ENCODE assay signal across 13 mouse cellular contexts in genomic region chr8:74990021-74990420, GRCm38 (mm10). TPM values are rescaled to one million over a fixed set of nuclear protein-coding genes. Genes with fewer than 3 reads are reported as not detected.
A peak's percentile ranks its signal among the peaks of the same experiment; 100 is the strongest.
DNase-seq lines count a peak whose midpoint lies in the region; ATAC-seq and TF ChIP-seq lines count a peak whose summit lies in the region.
"Had no signal": no experiment of that assay in that cellular context is flagged by ENCODE, and none has a peak within 500 bp of the region (broad histone marks: within the 10 kb centered on the region; RNA-seq: fewer than 3 reads in every experiment).

No protein-coding gene starts in this region.

- no peak overlapping the region for H3K4me3 ChIP-seq in kidney, adult 2 months (ENCODE audit: insufficient read depth, low read depth, low read length)
- no peak overlapping the region for H3K4me3 ChIP-seq in hindbrain, embryonic 11.5 days (ENCODE audit: low read depth, low read length)
- H3K4me3 ChIP-seq: forebrain, embryonic 12.5 days; limb, embryonic 12.5 days had no signal

- peak; percentile 13 for DNase-seq in kidney, adult 2 months
- no peak for DNase-seq in kidney, adult 11 months
- DNase-seq in adrenal gland, postnatal 25 days = peak; percentile 62
- DNase-seq in kidney, postnatal 10 days = peak; percentile 41
- DNase-seq in lung, postnatal 10 days = peak; percentile 53
- no peak for DNase-seq in right cerebral cortex, postnatal 36 days (ENCODE audit: low spot score in 2 of 2)
- DNase-seq in hindbrain, embryonic 11.5 days (ENCODE audit: low spot score) = no peak
- no peak for DNase-seq in right cerebral cortex, adult 18-20 months
- DNase-seq: right cerebral cortex, postnatal 25 days; thymus, postnatal 4 days had no signal

- no peaks in the 10 kb centered on the region for H3K27me3 ChIP-seq in kidney, adult 2 months (replicated peaks; ENCODE audit: control insufficient read depth, insufficient read depth, low read length)
- no peaks in the 10 kb centered on the region for H3K27me3 ChIP-seq in hindbrain, embryonic 11.5 days (ENCODE audit: control insufficient read depth, insufficient read depth, low read length)
- H3K27me3 ChIP-seq: forebrain, embryonic 12.5 days had no signal

- no peak for ATAC-seq in hindbrain, embryonic 11.5 days (ENCODE audit: low FRiP score)
- ATAC-seq: hindbrain, embryonic 16.5 days had no signal

- no peak overlapping the region for H3K9ac ChIP-seq in hindbrain, embryonic 11.5 days (ENCODE audit: low read depth, low read length)
- H3K9ac ChIP-seq: forebrain, embryonic 12.5 days; limb, embryonic 12.5 days had no signal

- no peaks in the 10 kb centered on the region for H3K36me3 ChIP-seq in kidney, adult 2 months (ENCODE audit: control insufficient read depth, insufficient read depth, low read length)
- H3K36me3 ChIP-seq in hindbrain, embryonic 11.5 days (ENCODE audit: control insufficient read depth, insufficient read depth, low read length) = no peaks in the 10 kb centered on the region
- H3K36me3 ChIP-seq: forebrain, embryonic 12.5 days; limb, embryonic 12.5 days had no signal

- TF ChIP-seq POLR2A in kidney, adult 2 months (IDR thresholded peaks at IDR 0.05; ENCODE audit: low read depth, low read length) = no peak

- H3K4me1 ChIP-seq in kidney, adult 2 months (ENCODE audit: control insufficient read depth, insufficient read depth, low read length) = peaks cover 4% of the 10 kb centered on the region
- no peaks in the 10 kb centered on the region; the same call in 1 of the 2 replicates for H3K4me1 ChIP-seq in hindbrain, embryonic 11.5 days (replicated peaks; ENCODE audit: control insufficient read depth, insufficient read depth, low read length)

- H3K9me3 ChIP-seq in hindbrain, embryonic 11.5 days (ENCODE audit: control insufficient read depth, low read length) = no peaks in the 10 kb centered on the region
- H3K9me3 ChIP-seq: forebrain, embryonic 12.5 days; limb, embryonic 12.5 days had no signal

- no peak for TF ChIP-seq CTCF in kidney, adult 2 months (conservative IDR thresholded peaks at IDR 0.05; ENCODE audit: insufficient read depth, insufficient read length, low read depth, low read length)

- no peak overlapping the region for H3K4me2 ChIP-seq in hindbrain, embryonic 11.5 days (replicated peaks; ENCODE audit: low read depth, low read length)
- H3K4me2 ChIP-seq: forebrain, embryonic 12.5 days; limb, embryonic 12.5 days had no signal

- H3K27ac ChIP-seq in kidney, adult 2 months (ENCODE audit: insufficient read depth, low read depth, low read length) = no peak overlapping the region
- H3K27ac ChIP-seq in hindbrain, embryonic 11.5 days (ENCODE audit: low read depth, low read length) = no peak overlapping the region
- H3K27ac ChIP-seq: forebrain, embryonic 12.5 days; limb, embryonic 12.5 days had no signal

- WGBS in kidney, adult 2 months = 13% methylated on average over 15 of the region's 15 CpGs
- WGBS in hindbrain, embryonic 11.5 days = 20% methylated on average over 15 of the region's 15 CpGs

RNA-seq across cellular contexts. Expression of gene Hmgxb4, which starts 3.1 kb away (rescaled TPM):
- polyA plus RNA-seq in kidney, adult 2 months (2012; rRNA removed) = 13.3 and 13.7 TPM in 2 replicates
- total RNA-seq in adrenal gland, postnatal 25 days (2021) = 27.3 and 34.5 TPM in 2 replicates
- 42.7 and 56.1 TPM in 2 replicates for polyA plus RNA-seq in hindbrain, embryonic 11.5 days (2014; fragmentation: Nextera tagmentation; extraction: Ambion mirVana)

RNA-seq across cellular contexts. Expression of gene Tom1, which starts 43.5 kb away (rescaled TPM):
- polyA plus RNA-seq in kidney, adult 2 months (2012; rRNA removed) = 84.8 and 89.1 TPM in 2 replicates
- 36.1 and 45.9 TPM in 2 replicates for total RNA-seq in adrenal gland, postnatal 25 days (2021)
- polyA plus RNA-seq in hindbrain, embryonic 11.5 days (2014; fragmentation: Nextera tagmentation; extraction: Ambion mirVana) = 25.0 and 25.2 TPM in 2 replicates

Comparison
In these comparisons a context has a peak if more than half of its experiments do, and no peak if none do; other contexts are left out.
1. DNase-seq: peak in kidney, adult 2 months (single experiment), adrenal gland, postnatal 25 days (single experiment), kidney, postnatal 10 days (single experiment) and lung, postnatal 10 days (single experiment); none in kidney, adult 11 months (single experiment), right cerebral cortex, postnatal 36 days (0 of 2), hindbrain, embryonic 11.5 days (single experiment) and right cerebral cortex, adult 18-20 months (single experiment).